Mouse (Mus musculus): ENCODE data around the gene 1700001F09Rik.
"Not testable (repeated sequence)": the region's sequence is repeated elsewhere in the genome, so short reads cannot be mapped to it uniquely, and the experiment has no call there.

The 1700001F09Rik gene

DNA sequence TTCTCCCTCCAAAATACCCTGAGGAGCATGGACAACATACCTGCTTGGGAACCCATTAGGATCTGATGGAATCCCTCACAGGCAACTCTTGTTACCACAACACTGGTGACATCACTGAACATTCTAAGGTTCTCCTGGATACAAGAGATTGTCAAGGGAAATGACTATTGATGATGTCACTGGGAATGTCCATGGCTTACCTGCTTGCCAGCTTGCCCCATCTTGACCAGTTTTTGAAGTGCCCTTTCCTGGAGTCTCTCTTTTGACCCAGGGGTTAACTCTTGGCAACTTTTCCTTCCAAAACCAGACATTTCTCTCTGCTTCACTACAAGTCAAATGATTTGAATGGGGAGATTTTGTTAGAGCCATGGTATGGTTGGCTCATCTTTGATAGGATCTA, at the start of gene 1700001F09Rik:
Gene 1700001F09Rik (minus strand): TSS at position 101 of the 400 bp plus-strand sequence.
- not testable (repeated sequence) for DNase-seq

DNA sequence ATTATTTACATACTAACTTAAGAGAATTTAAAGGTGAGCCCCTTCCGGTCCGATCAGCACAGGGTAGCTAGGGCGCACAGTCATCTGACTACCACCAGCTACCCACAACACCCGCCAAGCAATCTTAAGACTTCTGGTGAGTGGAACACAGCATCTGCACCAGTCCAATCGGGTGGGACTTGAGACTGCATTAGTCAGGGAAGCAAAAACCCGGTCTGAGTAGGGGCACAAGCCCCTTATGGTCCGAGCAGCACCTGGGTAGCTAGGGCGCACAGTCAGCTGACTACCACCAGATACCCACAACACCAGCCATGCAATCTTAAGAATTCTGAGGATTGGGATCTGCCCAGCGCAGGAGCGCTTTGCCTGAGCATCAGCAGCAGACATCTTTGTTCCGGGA, 14.1 kb upstream of the 1700001F09Rik start:
- not testable (repeated sequence) for DNase-seq

DNA sequence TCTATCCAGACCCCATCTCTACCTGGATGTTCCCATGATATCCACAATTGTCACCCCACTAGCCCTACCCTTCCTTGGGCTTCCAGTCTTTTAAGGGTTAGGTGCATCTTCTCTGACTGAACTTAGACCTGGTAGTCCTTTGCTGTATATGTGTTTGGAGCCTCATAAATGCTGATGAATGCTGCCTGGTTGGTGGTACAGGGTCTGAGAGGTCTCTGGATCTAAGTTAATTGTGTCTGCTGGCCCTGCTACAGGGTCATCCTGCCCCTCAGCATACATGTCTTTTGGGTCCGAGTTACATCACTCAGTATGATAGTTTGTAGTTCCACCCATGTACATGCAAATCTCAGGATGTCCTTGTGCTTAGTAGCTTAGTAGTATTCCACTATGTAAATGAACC, 11.6 kb upstream of the 1700001F09Rik start:
- not testable (repeated sequence) for DNase-seq

DNA sequence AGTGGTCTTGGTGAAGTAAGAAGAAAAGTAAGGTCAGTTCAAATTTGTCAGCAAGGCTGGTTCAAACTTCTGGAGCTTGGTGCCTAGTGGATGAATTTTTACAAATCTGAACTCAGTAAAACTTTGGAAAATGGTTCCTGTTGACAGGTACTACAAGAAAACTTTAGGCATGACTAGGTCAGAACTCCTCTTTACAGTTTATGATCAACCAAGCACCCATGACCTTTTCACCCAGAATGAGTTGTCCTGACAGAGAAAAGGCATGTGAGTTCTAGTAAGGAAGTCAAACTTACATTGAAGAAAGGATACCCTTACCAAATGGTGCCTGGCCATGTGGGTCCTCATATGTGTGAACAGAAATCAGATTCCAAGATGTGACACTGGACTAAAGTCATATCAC, 9.9 kb upstream of the 1700001F09Rik start:
- DNase-seq: not testable (repeated sequence)

DNA sequence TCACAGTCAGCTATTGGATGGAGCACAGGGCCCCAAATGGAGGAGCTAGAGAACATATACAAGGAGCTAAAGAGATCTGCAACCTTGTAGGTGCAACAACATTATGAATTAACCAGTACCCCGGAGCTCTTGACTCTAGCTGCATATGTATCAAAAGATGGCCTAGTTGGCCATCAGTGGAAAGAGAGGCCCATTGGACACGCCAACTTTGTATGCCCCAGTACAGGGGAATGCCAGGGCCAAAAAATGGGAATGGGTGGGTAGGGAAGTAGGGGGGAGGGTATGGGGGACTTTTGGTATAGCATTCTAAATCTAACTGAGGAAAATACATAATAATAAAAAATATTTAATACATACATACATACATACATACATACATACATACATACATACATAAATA, 5.3 kb upstream of the 1700001F09Rik start:
- DNase-seq: not testable (repeated sequence)

DNA sequence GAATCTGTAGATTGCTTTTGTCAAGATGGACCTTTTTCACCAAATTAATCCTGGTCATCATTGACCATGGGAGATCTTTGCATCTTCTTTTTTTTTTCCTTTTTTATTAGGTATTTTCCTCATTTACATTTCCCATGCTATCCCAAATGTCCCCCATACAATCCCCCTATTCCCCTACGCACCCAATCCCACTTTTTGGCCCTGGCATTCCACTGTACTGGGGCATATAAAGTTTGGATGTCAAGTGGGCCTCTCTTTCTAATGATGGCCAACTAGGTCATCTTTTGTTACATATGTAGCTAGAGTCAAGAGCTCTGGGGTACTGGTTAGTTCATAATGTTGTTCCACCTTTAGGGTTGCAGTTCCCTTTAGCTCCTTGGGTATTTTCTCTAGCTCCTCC, 10.0 kb downstream of the 1700001F09Rik start:
- DNase-seq: not testable (repeated sequence)

DNA sequence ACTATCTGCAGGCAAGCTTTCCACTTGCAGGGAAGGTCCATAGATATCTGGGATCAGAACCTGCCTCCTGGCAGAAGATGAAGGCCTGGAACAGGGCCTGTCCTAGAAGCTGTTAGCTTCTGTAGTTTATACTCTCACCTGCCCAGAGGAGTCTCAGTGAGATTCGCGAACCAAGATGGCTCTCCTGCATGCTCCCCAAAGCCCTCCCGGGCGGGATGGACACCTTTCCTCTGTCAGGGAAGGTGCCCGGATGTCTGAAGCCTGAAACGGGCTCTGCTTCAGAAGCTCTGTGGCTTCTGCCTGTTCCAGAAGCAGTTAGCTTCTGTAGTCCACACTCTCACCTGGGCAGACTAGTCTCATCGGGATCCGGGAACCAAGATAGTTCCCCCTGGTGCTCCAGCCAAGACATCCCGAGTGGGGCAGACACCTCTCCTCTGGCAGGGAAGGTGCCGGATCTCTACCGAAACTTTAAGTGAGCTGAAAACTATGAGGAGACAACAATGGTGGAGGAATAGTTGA, 16.2 kb downstream of the 1700001F09Rik start:
- DNase-seq: not testable (repeated sequence)

DNA sequence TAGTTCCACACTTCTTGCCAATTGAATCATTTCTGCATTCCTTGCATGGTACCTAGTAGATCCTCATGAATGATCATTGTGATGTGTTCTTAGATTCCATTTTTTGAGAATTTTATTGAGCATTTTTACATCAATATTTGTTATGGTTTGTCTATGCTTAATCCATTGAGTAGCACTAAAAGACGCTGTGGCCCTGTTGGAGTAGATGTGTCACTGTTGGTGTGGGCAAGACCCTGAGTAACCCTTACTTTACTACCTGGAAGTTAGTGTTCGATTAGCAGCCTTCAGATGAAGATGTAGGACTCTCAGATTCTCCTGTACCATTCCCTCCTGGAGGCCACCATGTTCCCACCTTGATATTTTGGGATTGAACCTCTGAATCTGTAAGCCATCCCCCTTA, 19.0 kb downstream of the 1700001F09Rik start:
- not testable (repeated sequence) for DNase-seq

DNA sequence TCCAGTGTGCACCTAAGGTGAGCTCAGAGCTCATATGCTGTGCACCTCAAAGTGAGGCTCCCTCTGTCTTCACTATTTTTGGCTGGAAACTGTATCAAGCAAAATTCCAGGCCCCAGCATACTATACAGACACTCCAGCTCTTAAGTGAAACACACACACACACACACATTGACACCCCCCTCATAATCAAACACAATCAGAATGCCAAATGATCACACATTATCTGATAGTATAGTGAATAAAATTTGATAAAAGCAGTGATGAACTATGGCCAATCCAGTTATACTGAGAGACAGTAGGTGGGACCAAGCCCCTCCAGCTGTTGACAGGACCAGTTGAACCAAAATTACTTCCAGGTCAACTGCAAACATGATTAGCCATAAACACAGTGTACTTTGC, 28.1 kb downstream of the 1700001F09Rik start:
- DNase-seq: not testable (repeated sequence)

DNA sequence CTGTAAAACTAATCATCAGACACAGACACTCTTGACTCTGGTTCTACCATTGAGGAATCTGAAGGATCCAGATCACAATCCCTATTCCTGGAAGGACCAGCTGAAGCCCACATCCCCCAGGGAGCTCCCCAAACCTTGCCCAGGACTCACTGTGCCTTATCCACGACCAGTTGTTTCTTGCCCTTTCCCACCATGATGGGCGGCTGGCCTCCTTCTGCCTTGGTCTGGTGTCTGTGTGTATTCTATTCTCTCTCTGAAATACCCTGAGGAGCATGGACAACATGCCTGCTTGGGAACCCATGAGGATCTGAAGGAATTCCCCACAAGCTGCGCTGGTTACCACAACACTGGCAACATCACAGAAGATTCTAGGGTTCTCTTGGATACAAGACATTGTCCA, 54.1 kb downstream of the 1700001F09Rik start, which contains the start of gene Gm8127:
Gene Gm8127 (minus strand): TSS at position 330 of the 400 bp plus-strand sequence.
- DNase-seq: not testable (repeated sequence)
